Mouse (Mus musculus): ENCODE measurements around the gene Slc17a9. TPM values are rescaled to one million over a fixed set of nuclear protein-coding genes. Genes with fewer than 3 reads are reported as not detected.

Slc17a9 gene
- polyA plus RNA-seq, 1 experiment from 2014 or later = 0.31 TPM

DNA sequence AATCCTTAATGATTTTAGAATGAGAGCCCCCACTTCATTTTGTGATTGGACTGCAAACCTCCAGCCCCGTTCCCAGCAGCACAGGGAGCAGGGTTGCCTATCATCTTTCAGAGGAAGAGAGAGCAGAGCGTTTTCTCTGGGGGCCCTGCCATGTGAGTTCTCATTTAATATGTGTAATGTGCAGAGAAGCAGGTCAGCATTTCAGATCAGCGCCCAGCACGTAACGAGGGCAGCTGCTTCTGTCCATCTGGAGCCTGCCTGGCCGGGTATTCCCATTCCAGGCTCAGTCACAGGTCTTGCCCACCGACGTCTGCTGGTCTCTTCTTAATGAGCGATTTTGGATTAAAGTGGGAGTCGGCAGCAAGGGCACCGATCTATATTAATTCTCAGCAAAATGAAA lies 39.9 kb downstream of the Slc17a9 start:
- ATAC-seq (ENCODE audit: low FRiP score) = no peak
- 49% methylated on average over 11 of the region's 11 CpGs for WGBS
- H3K27me3 ChIP-seq (replicated peaks) = peaks cover 6% of the 10 kb centered on the region; the same call in 1 of the 2 replicates
- no peak overlapping the region for H3K4me3 ChIP-seq (replicated peaks)
- no peaks in the 10 kb centered on the region for H3K36me3 ChIP-seq
- H3K4me1 ChIP-seq = no peaks in the 10 kb centered on the region; the same call in 1 of the 2 replicates
- no peak overlapping the region for H3K4me2 ChIP-seq
- no peak overlapping the region for H3K27ac ChIP-seq (replicated peaks)
- no peak overlapping the region for H3K9ac ChIP-seq (replicated peaks)
- H3K9me3 ChIP-seq (replicated peaks) = no peaks in the 10 kb centered on the region

DNA sequence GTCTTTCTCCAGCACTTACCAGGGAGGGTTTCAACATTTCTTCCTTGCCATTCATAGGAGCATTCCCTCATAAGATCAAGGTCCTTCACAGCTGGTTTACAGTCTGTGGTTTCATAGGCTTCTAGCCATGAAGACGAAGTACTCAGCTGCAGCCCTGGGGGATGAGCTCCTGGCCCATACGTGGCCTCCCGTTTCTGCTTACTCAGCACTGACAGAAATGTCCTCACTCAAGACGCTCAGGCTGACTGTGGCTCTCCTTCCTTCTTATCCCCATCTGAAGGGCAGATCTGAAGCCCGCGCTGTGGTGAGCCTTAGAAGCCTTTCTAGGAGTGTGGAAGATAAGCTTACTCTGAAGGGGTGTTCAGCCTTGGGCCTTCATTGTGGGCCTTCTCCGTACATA lies 40.6 kb downstream of the Slc17a9 start:
- no peak for ATAC-seq (ENCODE audit: low FRiP score)
- Histone ChIP-seq H3K9me3 (replicated peaks) (no peaks in the 10 kb centered on the region), H3K27me3 (replicated peaks) (peaks cover 9% of the 10 kb centered on the region; the same call in 1 of the 2 replicates), H3K4me3 (replicated peaks) (no peak overlapping the region), H3K9ac (replicated peaks) (no peak overlapping the region), H3K27ac (replicated peaks) (no peak overlapping the region), H3K4me2 (no peak overlapping the region), H3K4me1 (no peaks in the 10 kb centered on the region; the same call in 1 of the 2 replicates), H3K36me3 (no peaks in the 10 kb centered on the region)
- WGBS = 79% methylated on average over 7 of the region's 7 CpGs

DNA sequence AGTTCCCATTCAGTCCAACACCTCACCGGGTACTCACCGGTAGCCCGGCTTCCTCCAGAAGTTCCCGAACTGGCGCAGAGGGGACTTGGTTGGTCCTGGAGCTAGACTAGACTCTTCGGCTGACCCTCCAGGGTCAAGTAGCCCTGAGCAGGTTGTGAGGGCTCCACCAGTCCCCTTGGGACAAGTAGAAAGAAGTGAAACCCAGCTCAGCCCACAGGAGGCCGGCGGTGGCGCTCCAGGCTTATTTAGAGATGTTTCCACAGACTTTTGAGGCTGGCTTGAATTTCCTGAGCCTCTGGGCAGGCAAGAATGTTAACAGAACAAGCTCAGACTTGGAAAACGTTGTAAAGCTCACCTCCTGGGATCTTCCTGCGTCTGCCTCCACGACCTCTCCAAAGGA lies 50.2 kb downstream of the Slc17a9 start:
- Histone ChIP-seq H3K9ac (replicated peaks) (no peak overlapping the region), H3K4me1 (peaks cover 15% of the 10 kb centered on the region), H3K4me2 (no peak overlapping the region), H3K27me3 (replicated peaks) (peaks cover 93% of the 10 kb centered on the region), H3K27ac (replicated peaks) (no peak overlapping the region), H3K4me3 (replicated peaks) (peak overlapping the region; percentile 33; the same call in 1 of the 2 replicates), H3K9me3 (replicated peaks) (no peaks in the 10 kb centered on the region), H3K36me3 (no peaks in the 10 kb centered on the region)
- WGBS = 3% methylated on average over 12 of the region's 12 CpGs
- no peak for ATAC-seq (ENCODE audit: low FRiP score)

- Histone ChIP-seq H3K27me3 (replicated peaks) (peaks cover 91% of the 10 kb centered on the region), H3K4me3 (replicated peaks) (peak overlapping the region; percentile 33), H3K9me3 (replicated peaks) (no peaks in the 10 kb centered on the region), H3K4me1 (peaks cover 15% of the 10 kb centered on the region), H3K36me3 (no peaks in the 10 kb centered on the region), H3K9ac (replicated peaks) (no peak overlapping the region), H3K27ac (replicated peaks) (no peak overlapping the region), H3K4me2 (peak overlapping the region; percentile 56)
- WGBS = 4% methylated on average over 15 of the region's 15 CpGs
- no peak for ATAC-seq (ENCODE audit: low FRiP score)
These were observed 50.6 kb downstream of the Slc17a9 start for GRCm38 (mm10) chr2:180775641-180776040.

DNA sequence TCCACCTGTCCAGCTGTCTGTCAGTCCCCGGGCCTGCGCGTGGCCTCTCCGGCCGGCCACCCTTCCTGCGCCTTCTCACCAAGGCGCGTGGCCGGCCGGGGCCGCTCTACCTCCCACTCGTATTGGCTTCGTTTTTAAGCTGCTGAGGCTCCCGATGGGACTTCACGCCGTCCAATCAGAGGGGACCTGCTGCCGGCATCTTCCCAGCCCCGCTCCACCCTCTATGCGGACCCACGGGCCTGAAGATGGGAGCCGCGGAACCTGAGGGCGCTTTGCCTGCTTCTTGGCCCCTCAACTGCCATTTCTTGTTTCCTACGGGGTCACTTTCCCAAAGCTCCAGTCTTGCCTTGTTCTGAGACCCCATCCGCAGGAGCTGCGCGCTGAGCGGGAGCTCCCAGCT lies 51.7 kb downstream of the Slc17a9 start, which contains the start of gene Bhlhe23:
Bhlhe23 (minus strand) TSS at position 108 of the 400 bp plus-strand sequence.
- Histone ChIP-seq H3K4me3 (replicated peaks) (peak within 1 kb of the TSS; percentile 33), H3K27ac (replicated peaks) (no peak within 1 kb of the TSS), H3K4me1 (peaks cover 15% of the 10 kb centered on the region), H3K36me3 (no peaks in the 10 kb centered on the region), H3K4me2 (peak within 1 kb of the TSS; percentile 56), H3K27me3 (replicated peaks) (peaks cover 92% of the 10 kb centered on the region), H3K9ac (replicated peaks) (no peak within 1 kb of the TSS), H3K9me3 (replicated peaks) (no peaks in the 10 kb centered on the region)
- WGBS = 2% methylated on average over 28 of the region's 28 CpGs
- no peak for ATAC-seq (ENCODE audit: low FRiP score)

GRCm38 (mm10) chr2:180779226-180780104 lies 54.4 kb downstream of the Slc17a9 start:
- 24% methylated on average over 12 of the region's 12 CpGs for WGBS
- H3K9me3 ChIP-seq (replicated peaks) = no peaks in the 10 kb centered on the region
- H3K36me3 ChIP-seq = no peaks in the 10 kb centered on the region
- H3K4me3 ChIP-seq (replicated peaks) = no peak overlapping the region
- peaks cover 74% of the 10 kb centered on the region for H3K27me3 ChIP-seq (replicated peaks)
- H3K9ac ChIP-seq (replicated peaks) = no peak overlapping the region
- H3K4me1 ChIP-seq = peaks cover 15% of the 10 kb centered on the region
- no peak overlapping the region for H3K27ac ChIP-seq (replicated peaks)
- H3K4me2 ChIP-seq = no peak overlapping the region
- ATAC-seq (ENCODE audit: low FRiP score) = peak; percentile 63; the same call in 1 of the 2 replicates

DNA sequence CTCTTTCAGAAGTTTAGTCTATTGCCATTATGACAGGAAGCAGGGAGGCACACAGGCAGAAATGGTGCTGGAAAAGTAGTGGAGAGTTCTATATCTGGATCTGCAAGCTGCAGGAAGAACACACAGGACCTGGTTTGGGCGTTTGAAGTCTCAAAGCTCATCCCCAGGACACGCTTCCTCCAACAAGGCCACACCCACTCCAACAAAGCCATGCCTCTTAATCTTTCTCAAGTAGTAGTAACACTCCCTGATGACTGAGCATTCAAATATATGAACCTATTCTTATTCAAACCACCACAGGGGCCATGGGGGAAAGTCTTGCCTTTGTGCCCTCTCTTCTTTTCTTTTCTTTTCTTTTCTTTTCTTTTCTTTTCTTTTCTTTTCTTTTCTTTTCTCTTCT lies 55.2 kb downstream of the Slc17a9 start:
- Histone ChIP-seq H3K9me3 (replicated peaks) (no peaks in the 10 kb centered on the region), H3K4me3 (replicated peaks) (no peak overlapping the region), H3K4me1 (peaks cover 15% of the 10 kb centered on the region), H3K9ac (replicated peaks) (no peak overlapping the region), H3K36me3 (no peaks in the 10 kb centered on the region), H3K4me2 (no peak overlapping the region), H3K27me3 (replicated peaks) (peaks cover 68% of the 10 kb centered on the region), H3K27ac (replicated peaks) (no peak overlapping the region)
- ATAC-seq (ENCODE audit: low FRiP score) = no peak
- 2% methylated on average over 2 of the region's 2 CpGs for WGBS

DNA sequence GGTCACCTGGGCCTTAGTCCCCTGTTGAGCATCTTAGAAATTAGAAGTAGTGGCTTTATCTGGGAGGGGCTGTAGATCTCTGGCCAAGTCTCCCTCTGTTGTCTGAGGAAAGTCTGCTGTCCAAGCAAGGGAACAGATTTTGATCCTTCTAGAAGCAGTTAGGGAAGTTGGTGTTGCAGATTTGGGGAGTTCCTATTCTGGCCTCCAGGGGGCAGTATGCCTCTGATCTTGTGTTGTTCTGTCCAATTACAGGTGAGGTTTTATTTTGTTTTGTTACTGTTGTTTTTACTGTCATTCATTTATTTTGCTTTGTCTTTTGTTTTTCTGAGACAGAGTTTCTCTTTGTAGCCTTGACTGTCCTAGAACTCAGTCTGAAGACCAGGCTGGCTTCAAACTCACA lies 61.7 kb downstream of the Slc17a9 start:
- Histone ChIP-seq H3K27me3 (replicated peaks) (peaks cover 8% of the 10 kb centered on the region; the same call in 1 of the 2 replicates), H3K9me3 (replicated peaks) (no peaks in the 10 kb centered on the region), H3K27ac (replicated peaks) (no peak overlapping the region), H3K36me3 (no peaks in the 10 kb centered on the region), H3K4me2 (no peak overlapping the region), H3K4me1 (peaks cover 13% of the 10 kb centered on the region), H3K4me3 (replicated peaks) (no peak overlapping the region), H3K9ac (replicated peaks) (no peak overlapping the region)
- no peak for ATAC-seq (ENCODE audit: low FRiP score)

GRCm38 (mm10) chr2:180787566-180788232 lies 62.6 kb downstream of the Slc17a9 start:
- ATAC-seq (ENCODE audit: low FRiP score) = no peak
- Histone ChIP-seq H3K4me2 (no peak overlapping the region), H3K36me3 (no peaks in the 10 kb centered on the region), H3K27ac (replicated peaks) (no peak overlapping the region), H3K27me3 (replicated peaks) (0 out of 2 replicates have a peak, but pooled peaks cover 4% of the 10 kb centered on the region), H3K4me1 (peaks cover 13% of the 10 kb centered on the region), H3K9ac (replicated peaks) (no peak overlapping the region), H3K4me3 (replicated peaks) (no peak overlapping the region), H3K9me3 (replicated peaks) (no peaks in the 10 kb centered on the region)
- WGBS = 81% methylated on average over 13 of the region's 13 CpGs

DNA sequence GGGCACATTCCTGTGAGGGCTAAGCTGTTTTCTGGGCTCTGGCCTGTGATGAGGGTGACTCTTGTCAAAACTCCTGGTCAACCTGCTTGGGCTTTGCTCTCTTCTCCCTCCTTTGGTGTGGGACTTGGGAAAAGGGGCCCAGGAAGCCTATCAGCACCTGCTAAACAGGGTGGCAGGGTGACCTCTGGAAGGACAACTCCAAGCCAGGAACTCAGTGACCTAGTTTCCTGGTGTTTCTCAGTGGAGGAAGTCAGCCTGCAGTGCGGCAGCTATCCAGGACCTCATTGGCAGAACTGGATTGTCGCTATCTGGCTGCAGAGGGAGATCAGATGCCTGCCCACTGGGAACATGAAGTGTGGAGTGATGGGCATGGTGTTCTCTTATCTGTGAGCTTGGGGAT lies 63.3 kb downstream of the Slc17a9 start:
- H3K36me3 ChIP-seq = no peaks in the 10 kb centered on the region
- H3K4me1 ChIP-seq = peaks cover 13% of the 10 kb centered on the region
- no peak overlapping the region for H3K4me3 ChIP-seq (replicated peaks)
- 0 out of 2 replicates have a peak, but pooled peaks cover 3% of the 10 kb centered on the region for H3K27me3 ChIP-seq (replicated peaks)
- no peak overlapping the region for H3K9ac ChIP-seq (replicated peaks)
- H3K9me3 ChIP-seq (replicated peaks) = no peaks in the 10 kb centered on the region
- H3K27ac ChIP-seq (replicated peaks) = no peak overlapping the region
- WGBS = 41% methylated on average over 2 of the region's 2 CpGs
- no peak for ATAC-seq (ENCODE audit: low FRiP score)
- H3K4me2 ChIP-seq = peak overlapping the region; percentile 29; the same call in 1 of the 2 replicates

DNA sequence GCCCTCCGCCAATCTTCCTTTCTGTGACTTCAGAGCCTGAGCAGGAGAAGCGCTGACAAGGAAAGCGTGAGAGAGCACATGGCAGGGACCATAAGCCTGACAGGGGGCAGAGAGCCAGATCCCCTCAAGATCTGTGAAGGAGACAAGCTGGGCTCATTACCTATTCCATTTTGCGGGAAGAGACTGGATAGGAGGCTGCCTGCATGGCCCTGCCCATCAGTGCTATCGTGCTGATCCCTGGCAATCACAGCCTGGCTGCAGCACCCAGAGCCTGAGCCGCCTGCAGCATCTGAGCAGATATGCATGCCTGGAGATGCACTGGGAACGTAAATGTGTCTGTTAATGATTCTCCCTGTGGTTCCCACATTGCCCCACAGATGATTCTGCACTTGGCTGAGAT lies 63.8 kb downstream of the Slc17a9 start:
- Histone ChIP-seq H3K4me3 (replicated peaks) (no peak overlapping the region), H3K9ac (replicated peaks) (no peak overlapping the region), H3K27ac (replicated peaks) (peak overlapping the region; percentile 60; the same call in 1 of the 2 replicates), H3K27me3 (replicated peaks) (no peaks in the 10 kb centered on the region), H3K9me3 (replicated peaks) (no peaks in the 10 kb centered on the region), H3K4me2 (peak overlapping the region; percentile 29), H3K36me3 (no peaks in the 10 kb centered on the region), H3K4me1 (peaks cover 13% of the 10 kb centered on the region)
- ATAC-seq (ENCODE audit: low FRiP score) = peak; percentile 72
- under 1% methylated on average over 7 of the region's 7 CpGs for WGBS

Data from neural tube, embryonic 15.5 days (tissue).